Mouse (Mus musculus) bone marrow macrophage, adult 2 months (primary cell): ENCODE measurements at regions not wholly inside any gene's neighbourhood (a gene's known extent, or its start where the extent isn't known, plus 50 kb on each side); places are given as distances from the start of the nearest gene placed in this dataset.
"Not testable (repeated sequence)": the region's sequence is repeated elsewhere in the genome, so short reads cannot be mapped to it uniquely, and the experiment has no call there.

Experiments used
- CTCF ChIP-seq: IDR thresholded peaks from 2 replicates; pipeline ENCODE4 v1.5.1; 2012; ENCODE audit warnings: low read depth, mild to moderate bottlenecking, low read length, moderate library complexity
- POLR2A ChIP-seq: IDR thresholded peaks from 2 replicates; pipeline ENCODE4 v1.6.1; 2012; ENCODE audit warnings: mild to moderate bottlenecking, low read depth, low read length, borderline replicate concordance

GRCm38 (mm10) chr10:86590211-86590610 lies 91.5 kb upstream of the Syn3 start:
- not testable (repeated sequence) for TF ChIP-seq POLR2A, CTCF
